Mouse (Mus musculus) liver, postnatal 0 days (tissue): ENCODE results near the gene Slc39a5.

Experiments used
- CTCF ChIP-seq: sonication (generic); IDR thresholded peaks from 2 replicates; pipeline ENCODE4 v1.5.1; 2016; ENCODE audit warnings: antibody characterized with exemption, low read depth
- EP300 ChIP-seq: IDR thresholded peaks from 2 replicates; pipeline ENCODE4 v1.6.1; 2016; ENCODE audit warnings: antibody characterized with exemption, low read depth, mild to moderate bottlenecking

GRCm38 (mm10) chr10:128401638-128402037 lies 609 bp upstream of the Slc39a5 start:
- no peak for TF ChIP-seq EP300
- TF ChIP-seq CTCF, result no peak
